ENCODE assay signal across 19 mouse cellular contexts in genomic region chr6:127278402-127278801, GRCm38 (mm10).
A peak's percentile ranks its signal among the peaks of the same experiment; 100 is the strongest.
DNase-seq lines count a peak whose midpoint lies in the region; ATAC-seq and TF ChIP-seq lines count a peak whose summit lies in the region.
"Had no signal": no experiment of that assay in that cellular context is flagged by ENCODE, and none has a peak within 500 bp of the region (broad histone marks: within the 10 kb centered on the region; RNA-seq: fewer than 3 reads in every experiment).

No protein-coding gene starts in this region.

- H3K9me3 ChIP-seq in forebrain, postnatal 0 days (ENCODE audit: low read length) = no peaks in the 10 kb centered on the region
- H3K9me3 ChIP-seq in forebrain, embryonic 10.5 days = peaks cover 12% of the 10 kb centered on the region; the same call in 1 of the 2 replicates
- H3K9me3 ChIP-seq in liver, embryonic 14.5 days (ENCODE audit: control insufficient read depth, low read length) = peaks cover 3% of the 10 kb centered on the region
- peaks cover 4% of the 10 kb centered on the region; the same call in 1 of the 2 replicates for H3K9me3 ChIP-seq in liver, embryonic 11.5 days (ENCODE audit: control insufficient read depth, low read length)
- peaks cover 14% of the 10 kb centered on the region for H3K9me3 ChIP-seq in E14TG2a.4 (ENCODE audit: low read length)
- H3K9me3 ChIP-seq: embryonic facial prominence, embryonic 15.5 days; liver, embryonic 15.5 days had no signal

- no peak overlapping the region for H3K9ac ChIP-seq in forebrain, postnatal 0 days
- H3K9ac ChIP-seq in liver, embryonic 14.5 days (replicated peaks) = no peak overlapping the region
- H3K9ac ChIP-seq in liver, embryonic 11.5 days (ENCODE audit: low read depth, low read length) = no peak overlapping the region
- H3K9ac ChIP-seq: embryonic facial prominence, embryonic 15.5 days; limb, embryonic 12.5 days; liver, embryonic 15.5 days had no signal

- WGBS in forebrain, postnatal 0 days = 81% methylated on average over 4 of the region's 4 CpGs
- WGBS in forebrain, embryonic 10.5 days = 79% methylated on average over 4 of the region's 4 CpGs
- 64% methylated on average over 4 of the region's 4 CpGs for WGBS in liver, embryonic 14.5 days (ENCODE audit: insufficient replicate concordance)
- WGBS in liver, embryonic 11.5 days = 79% methylated on average over 4 of the region's 4 CpGs
- 67% methylated on average over 4 of the region's 4 CpGs for WGBS in bone marrow, adult 2 months

- no peak for TF ChIP-seq POLR2A in bone marrow, adult 2 months (IDR thresholded peaks at IDR 0.05; ENCODE audit: borderline replicate concordance, control insufficient read depth, low read depth, low read length)

- no peak overlapping the region for H3K4me3 ChIP-seq in forebrain, postnatal 0 days (ENCODE audit: low read depth, low read length)
- H3K4me3 ChIP-seq in forebrain, embryonic 10.5 days = no peak overlapping the region
- no peak overlapping the region for H3K4me3 ChIP-seq in liver, embryonic 14.5 days (ENCODE audit: insufficient read depth in 1 of 2, low read depth in 2 of 2, low read length in 2 of 2)
- no peak overlapping the region for H3K4me3 ChIP-seq in liver, embryonic 11.5 days (ENCODE audit: low read depth, low read length)
- no peak overlapping the region for H3K4me3 ChIP-seq in E14TG2a.4 (replicated peaks; ENCODE audit: low read length)
- no peak overlapping the region for H3K4me3 ChIP-seq in bone marrow, adult 2 months (replicated peaks; ENCODE audit: control insufficient read depth, low read depth, low read length)
- H3K4me3 ChIP-seq: embryonic facial prominence, embryonic 15.5 days; limb, embryonic 12.5 days; liver, embryonic 15.5 days had no signal

- H3K4me2 ChIP-seq in forebrain, postnatal 0 days (ENCODE audit: low read depth) = no peak overlapping the region
- H3K4me2 ChIP-seq in liver, embryonic 14.5 days (ENCODE audit: low read depth) = no peak overlapping the region
- H3K4me2 ChIP-seq in liver, embryonic 11.5 days = no peak overlapping the region
- H3K4me2 ChIP-seq: embryonic facial prominence, embryonic 15.5 days; limb, embryonic 12.5 days; liver, embryonic 15.5 days had no signal

- no peaks in the 10 kb centered on the region for H3K4me1 ChIP-seq in forebrain, postnatal 0 days (ENCODE audit: insufficient read depth)
- peaks cover 1% of the 10 kb centered on the region; the same call in 1 of the 2 replicates for H3K4me1 ChIP-seq in forebrain, embryonic 10.5 days
- no peaks in the 10 kb centered on the region for H3K4me1 ChIP-seq in liver, embryonic 14.5 days (replicated peaks; ENCODE audit: control insufficient read depth in 2 of 2, insufficient read depth in 2 of 2, low read length in 1 of 2)
- H3K4me1 ChIP-seq in liver, embryonic 11.5 days (replicated peaks; ENCODE audit: control insufficient read depth, insufficient read depth, low read length) = no peaks in the 10 kb centered on the region
- peaks cover 6% of the 10 kb centered on the region; the same call in 1 of the 2 replicates for H3K4me1 ChIP-seq in E14TG2a.4 (replicated peaks; ENCODE audit: low read depth, low read length)
- H3K4me1 ChIP-seq in bone marrow, adult 2 months (ENCODE audit: control insufficient read depth, insufficient read depth, low read length) = no peaks in the 10 kb centered on the region
- H3K4me1 ChIP-seq: liver, embryonic 15.5 days had no signal

- TF ChIP-seq CTCF in forebrain, postnatal 0 days (IDR thresholded peaks at IDR 0.05; ENCODE audit: low read depth) = 0 out of 2 replicates have a peak, but pooled peaks have one; percentile 6
- peak; percentile 58 for TF ChIP-seq CTCF in liver, embryonic 14.5 days (IDR thresholded peaks at IDR 0.05; ENCODE audit: low read depth)
- peak; percentile 53 for TF ChIP-seq CTCF in E14TG2a.4 (conservative IDR thresholded peaks at IDR 0.05; ENCODE audit: low read length)
- TF ChIP-seq CTCF in bone marrow, adult 2 months (IDR thresholded peaks at IDR 0.05; ENCODE audit: control insufficient read depth, insufficient read depth, low read length) = peak; percentile 29; the same call in 1 of the 2 replicates

- no peaks in the 10 kb centered on the region for H3K36me3 ChIP-seq in forebrain, postnatal 0 days (ENCODE audit: insufficient read depth)
- H3K36me3 ChIP-seq in forebrain, embryonic 10.5 days (replicated peaks) = no peaks in the 10 kb centered on the region
- H3K36me3 ChIP-seq in liver, embryonic 14.5 days (replicated peaks; ENCODE audit: control insufficient read depth, insufficient read depth, low read depth) = no peaks in the 10 kb centered on the region
- H3K36me3 ChIP-seq in liver, embryonic 11.5 days (ENCODE audit: control insufficient read depth, insufficient read depth, low read length) = no peaks in the 10 kb centered on the region
- no peaks in the 10 kb centered on the region for H3K36me3 ChIP-seq in E14TG2a.4 (ENCODE audit: insufficient read depth, low read length)
- H3K36me3 ChIP-seq: embryonic facial prominence, embryonic 15.5 days; limb, embryonic 12.5 days; liver, embryonic 15.5 days had no signal

- ATAC-seq in forebrain, postnatal 0 days = no peak
- ATAC-seq in liver, embryonic 14.5 days (ENCODE audit: insufficient read depth) = no peak
- ATAC-seq in liver, embryonic 11.5 days (replicated peaks; ENCODE audit: low FRiP score) = no peak

- no peaks in the 10 kb centered on the region for H3K27me3 ChIP-seq in forebrain, postnatal 0 days (ENCODE audit: insufficient read depth, low read length)
- H3K27me3 ChIP-seq in forebrain, embryonic 10.5 days (ENCODE audit: poor library complexity, severe bottlenecking) = no peaks in the 10 kb centered on the region
- H3K27me3 ChIP-seq in liver, embryonic 14.5 days (ENCODE audit: control insufficient read depth, insufficient read depth, low read length) = no peaks in the 10 kb centered on the region
- no peaks in the 10 kb centered on the region for H3K27me3 ChIP-seq in liver, embryonic 11.5 days (replicated peaks; ENCODE audit: control insufficient read depth, insufficient read depth, low read length)
- peaks cover 2% of the 10 kb centered on the region; the same call in 1 of the 2 replicates for H3K27me3 ChIP-seq in E14TG2a.4 (ENCODE audit: insufficient read depth, low read length)
- H3K27me3 ChIP-seq: embryonic facial prominence, embryonic 15.5 days; limb, embryonic 12.5 days had no signal

- DNase-seq in forebrain, postnatal 0 days = no peak
- DNase-seq in forebrain, embryonic 10.5 days (ENCODE audit: extremely low spot score, low spot score) = no peak
- no peak for DNase-seq in liver, embryonic 14.5 days (ENCODE audit: low read depth in 3 of 3, low spot score in 3 of 3)
- DNase-seq in liver, embryonic 11.5 days (ENCODE audit: low spot score) = no peak
- no peak for DNase-seq in cerebellum, adult 11 months
- DNase-seq: adrenal gland, postnatal 14 days; cerebellum, adult 11-12 months; cerebellum, postnatal 14 days; gastrocnemius, postnatal 10 days; kidney, adult 8-10 months; kidney, postnatal 4 days; lung, postnatal 36 days; right cerebral cortex, postnatal 25 days; thymus, postnatal 14 days had no signal

- no peak for TF ChIP-seq EP300 in liver, embryonic 14.5 days (IDR thresholded peaks at IDR 0.05; ENCODE audit: low read depth)

- no peak overlapping the region for H3K27ac ChIP-seq in forebrain, postnatal 0 days (ENCODE audit: low read depth, low read length)
- H3K27ac ChIP-seq in forebrain, embryonic 10.5 days = no peak overlapping the region
- H3K27ac ChIP-seq in liver, embryonic 14.5 days = no peak overlapping the region
- no peak overlapping the region for H3K27ac ChIP-seq in liver, embryonic 11.5 days (ENCODE audit: low read depth, low read length)
- no peak overlapping the region for H3K27ac ChIP-seq in bone marrow, adult 2 months (ENCODE audit: control insufficient read depth, insufficient read depth, low read depth, low read length, poor library complexity)
- H3K27ac ChIP-seq: embryonic facial prominence, embryonic 15.5 days; limb, embryonic 12.5 days; liver, embryonic 15.5 days had no signal

Comparison
In these comparisons a context has a peak if more than half of its experiments do, and no peak if none do; other contexts are left out.
1. CTCF ChIP-seq: peak in every context shown above with its lines; median percentile 58 in liver, embryonic 14.5 days; 53 in E14TG2a.4; 29 in bone marrow, adult 2 months; 6 in forebrain, postnatal 0 days.